In the genomic region with DNA sequence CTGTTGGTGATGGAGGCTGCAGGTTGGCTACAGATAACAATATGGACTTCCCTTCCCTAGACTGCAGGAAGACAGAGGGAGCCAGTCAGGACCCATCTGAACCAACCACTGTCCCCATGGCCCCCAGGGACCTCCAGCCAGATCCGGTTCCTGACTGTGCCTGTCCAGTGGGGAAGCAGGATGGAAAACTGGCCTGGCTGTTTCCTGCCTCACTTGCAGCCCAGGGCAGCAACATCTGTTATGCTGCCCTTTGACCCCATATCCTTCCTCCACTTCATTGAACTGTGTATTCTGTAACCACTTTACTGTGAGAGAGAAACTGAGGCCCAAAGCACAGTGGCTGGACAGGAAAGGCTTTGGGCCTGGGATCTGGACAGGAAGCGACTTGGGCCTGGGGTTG, we compare ENCODE assay signal across 14 mouse cellular contexts. TPM values are rescaled to one million over a fixed set of nuclear protein-coding genes. Genes with fewer than 3 reads are reported as not detected.
DNase-seq lines count a peak whose midpoint lies in the region; ATAC-seq lines count a peak whose summit lies in the region.
"Had no signal": no experiment of that assay in that cellular context is flagged by ENCODE, and none has a peak within 500 bp of the region (broad histone marks: within the 10 kb centered on the region; RNA-seq: fewer than 3 reads in every experiment).

No protein-coding gene starts in this region.

- no peak overlapping the region for H3K4me3 ChIP-seq in heart, embryonic 14.5 days (ENCODE audit: control insufficient read depth in 1 of 2, insufficient read depth in 1 of 2, low read depth in 1 of 2, low read length in 2 of 2)
- H3K4me3 ChIP-seq: limb, embryonic 13.5 days; neural tube, embryonic 12.5 days had no signal

- no peak for ATAC-seq in heart, embryonic 14.5 days (ENCODE audit: insufficient number of reproducible peaks, insufficient read depth, low FRiP score, low read depth)
- ATAC-seq: forebrain, postnatal 0 days; hindbrain, postnatal 0 days had no signal

- peaks cover 14 to 24% of the 10 kb centered on the region in 2 experiments for H3K4me1 ChIP-seq in heart, embryonic 14.5 days (ENCODE audit: control insufficient read depth in 2 of 2, insufficient read depth in 2 of 2, low read length in 2 of 2)
- H3K4me1 ChIP-seq: limb, embryonic 13.5 days; neural tube, embryonic 12.5 days had no signal

- H3K27me3 ChIP-seq in heart, embryonic 14.5 days (ENCODE audit: control insufficient read depth, insufficient read depth, low read length), result no peaks in the 10 kb centered on the region
- H3K27me3 ChIP-seq: limb, embryonic 13.5 days; neural tube, embryonic 12.5 days had no signal

- intact Hi-C loops in gastrocnemius, postnatal 14 days (cut with DNase I; ENCODE audit: low total_unique reads), result no loop called here

- no peak overlapping the region for H3K9ac ChIP-seq in heart, embryonic 14.5 days (ENCODE audit: low read length)
- H3K9ac ChIP-seq: forebrain, postnatal 0 days; limb, embryonic 13.5 days; neural tube, embryonic 12.5 days had no signal

- peak; percentile 17 for DNase-seq in gastrocnemius, postnatal 14 days
- DNase-seq in gastrocnemius, postnatal 25 days, result no peak
- DNase-seq in adrenal gland, postnatal 10 days, result peak; percentile 44
- DNase-seq in kidney, postnatal 25 days, result peak; percentile 56 to 83
- DNase-seq in testis, postnatal 14 days (ENCODE audit: low spot score), result no peak
- DNase-seq in B cell, adult 2 months, result no peak
- no peak for DNase-seq in gastrocnemius, postnatal 4 days (ENCODE audit: low spot score in 2 of 2)
- DNase-seq: cerebellum, adult 9-11 months; forebrain, postnatal 0 days had no signal

- peak overlapping the region; percentile 50 to 63 for H3K27ac ChIP-seq in heart, embryonic 14.5 days (replicated peaks in 1 of 2; ENCODE audit: control insufficient read depth in 1 of 2, insufficient read depth in 1 of 2, low read depth in 2 of 2, low read length in 2 of 2)
- H3K27ac ChIP-seq: hindbrain, postnatal 0 days; limb, embryonic 13.5 days; neural tube, embryonic 12.5 days had no signal

- H3K4me2 ChIP-seq in heart, embryonic 14.5 days (ENCODE audit: low read length), result no peak overlapping the region
- H3K4me2 ChIP-seq: limb, embryonic 13.5 days; neural tube, embryonic 12.5 days had no signal

- H3K9me3 ChIP-seq in heart, embryonic 14.5 days (ENCODE audit: control insufficient read depth, low read length), result no peaks in the 10 kb centered on the region
- H3K9me3 ChIP-seq: limb, embryonic 13.5 days; neural tube, embryonic 12.5 days had no signal

- 68% methylated on average over 2 of the region's 2 CpGs for WGBS in heart, embryonic 14.5 days

- no peaks in the 10 kb centered on the region for H3K36me3 ChIP-seq in heart, embryonic 14.5 days (ENCODE audit: control insufficient read depth, insufficient read depth, low read length)
- H3K36me3 ChIP-seq: limb, embryonic 13.5 days; neural tube, embryonic 12.5 days had no signal

RNA-seq across cellular contexts. Expression of gene Tpm4, which starts 3.5 kb away (rescaled TPM):
- total RNA-seq in gastrocnemius, postnatal 14 days (2021), result 10 to 100 TPM; 76.3 to 97.2 TPM
- 10 to 100 TPM; 41.3 to 53.8 TPM for total RNA-seq in gastrocnemius, postnatal 25 days (2021)
- 100 to 1,000 TPM; 201 to 246 TPM for total RNA-seq in adrenal gland, postnatal 10 days (2021)
- polyA plus RNA-seq in heart, embryonic 14.5 days (2014; fragmentation: Nextera tagmentation; extraction: Ambion mirVana), result 305 and 318 TPM in 2 replicates
- 100 to 1,000 TPM; 205 to 209 TPM for total RNA-seq in gastrocnemius, postnatal 4 days (2021)

RNA-seq across cellular contexts. Expression of gene Olfr374, which starts 24.4 kb away (rescaled TPM):
- not detected for total RNA-seq in gastrocnemius, postnatal 14 days (2021)
- not detected for total RNA-seq in gastrocnemius, postnatal 25 days (2021)
- not detected for total RNA-seq in adrenal gland, postnatal 10 days (2021)
- polyA plus RNA-seq in heart, embryonic 14.5 days (2014; fragmentation: Nextera tagmentation; extraction: Ambion mirVana), result not detected in 2 replicates
- not detected for total RNA-seq in gastrocnemius, postnatal 4 days (2021)
- total RNA-seq: forebrain, postnatal 0 days; hindbrain, postnatal 0 days had no signal
- polyA plus RNA-seq: forebrain, postnatal 0 days; hindbrain, postnatal 0 days; limb, embryonic 13.5 days; neural tube, embryonic 12.5 days had no signal

RNA-seq across cellular contexts. Expression of gene Rab8a, which starts 29.7 kb away (rescaled TPM):
- total RNA-seq in gastrocnemius, postnatal 14 days (2021), result 10 to 100 TPM; 17.4 to 18.7 TPM
- 10 to 100 TPM in 1 of 2 experiments, 1 to 10 TPM in 1; 9.7 to 11.4 TPM for total RNA-seq in gastrocnemius, postnatal 25 days (2021)
- total RNA-seq in adrenal gland, postnatal 10 days (2021), result 10 to 100 TPM; 60.9 to 64.7 TPM
- polyA plus RNA-seq in heart, embryonic 14.5 days (2014; fragmentation: Nextera tagmentation; extraction: Ambion mirVana), result 57.8 and 58.2 TPM in 2 replicates
- 10 to 100 TPM; 37.6 to 37.7 TPM for total RNA-seq in gastrocnemius, postnatal 4 days (2021)

RNA-seq across cellular contexts. Expression of gene Olfr373, which starts 48.3 kb away (rescaled TPM):
- total RNA-seq in gastrocnemius, postnatal 14 days (2021), result not detected
- not detected for total RNA-seq in gastrocnemius, postnatal 25 days (2021)
- total RNA-seq in adrenal gland, postnatal 10 days (2021), result not detected
- polyA plus RNA-seq in heart, embryonic 14.5 days (2014; fragmentation: Nextera tagmentation; extraction: Ambion mirVana), result not detected in 2 replicates
- total RNA-seq in gastrocnemius, postnatal 4 days (2021), result not detected
- total RNA-seq: forebrain, postnatal 0 days; hindbrain, postnatal 0 days had no signal
- polyA plus RNA-seq: C2C12; forebrain, postnatal 0 days; limb, embryonic 13.5 days; neural tube, embryonic 12.5 days had no signal

RNA-seq across cellular contexts. Expression of gene Hsh2d, which starts 58.2 kb away (rescaled TPM):
- not detected for total RNA-seq in gastrocnemius, postnatal 14 days (2021)
- total RNA-seq in gastrocnemius, postnatal 25 days (2021), result not detected
- under 1 TPM; 0.21 to 0.27 TPM for total RNA-seq in adrenal gland, postnatal 10 days (2021)
- not detected in 2 replicates for polyA plus RNA-seq in heart, embryonic 14.5 days (2014; fragmentation: Nextera tagmentation; extraction: Ambion mirVana)
- total RNA-seq in gastrocnemius, postnatal 4 days (2021), result not detected
- total RNA-seq: forebrain, postnatal 0 days; hindbrain, postnatal 0 days had no signal
- polyA plus RNA-seq: forebrain, postnatal 0 days; hindbrain, postnatal 0 days; limb, embryonic 13.5 days; neural tube, embryonic 12.5 days had no signal

Comparison
In these comparisons a context has a peak if more than half of its experiments do, and no peak if none do; other contexts are left out.
1. DNase-seq: peak in gastrocnemius, postnatal 14 days (single experiment), adrenal gland, postnatal 10 days (single experiment) and kidney, postnatal 25 days (2 of 2); none in gastrocnemius, postnatal 25 days (single experiment), testis, postnatal 14 days (single experiment), B cell, adult 2 months (0 of 2) and gastrocnemius, postnatal 4 days (0 of 2).